Mouse (Mus musculus) ES-Bruce4 (cell line): ENCODE measurements at regions not wholly inside any gene's neighbourhood (a gene's known extent, or its start where the extent isn't known, plus 50 kb on each side); places are given as distances from the start of the nearest gene placed in this dataset.

ENCODE experiments used
- H3K27ac ChIP-seq: 2 replicates; pipeline ENCODE4 v1.5.1; 2012; ENCODE audit warnings: low read length, inconsistent platforms; ENCODE audit not compliant: insufficient read depth
- H3K27me3 ChIP-seq: 2 replicates; pipeline ENCODE4 v1.6.1; 2012; ENCODE audit warnings: mild to moderate bottlenecking, low read length, inconsistent platforms; ENCODE audit not compliant: control insufficient read depth, poor library complexity, insufficient read depth, severe bottlenecking
- H3K36me3 ChIP-seq: 2 replicates; pipeline ENCODE4 v1.6.1; 2012; ENCODE audit warnings: inconsistent platforms, mild to moderate bottlenecking, low read length, moderate library complexity; ENCODE audit not compliant: control insufficient read depth, poor library complexity, insufficient read depth, severe bottlenecking
- H3K4me1 ChIP-seq: one replicate; pipeline ENCODE4 v1.8.1; 2011; ENCODE audit warnings: low read length; ENCODE audit not compliant: control insufficient read depth, insufficient read depth
- H3K4me3 ChIP-seq: 2 replicates; pipeline ENCODE4 v1.5.1; 2011; ENCODE audit warnings: low read depth, mild to moderate bottlenecking, low read length
- H3K9ac ChIP-seq: 2 replicates; pipeline ENCODE4 v1.6.1; 2012; ENCODE audit warnings: low read depth, mild to moderate bottlenecking, inconsistent platforms; ENCODE audit not compliant: poor library complexity, severe bottlenecking
- H3K9me3 ChIP-seq: replicated peaks from 2 replicates; pipeline ENCODE4 v1.6.1; 2012; ENCODE audit warnings: mild to moderate bottlenecking, low read length, inconsistent platforms; ENCODE audit not compliant: control insufficient read depth, poor library complexity, insufficient read depth, severe bottlenecking
- CTCF ChIP-seq: IDR thresholded peaks from one replicate; pipeline ENCODE4 v1.8.1; 2011; ENCODE audit warnings: low read depth, low read length
- POLR2A ChIP-seq: IDR thresholded peaks from one replicate; pipeline ENCODE4 v1.8.1; 2011; ENCODE audit warnings: low read length; ENCODE audit not compliant: insufficient read depth

DNA sequence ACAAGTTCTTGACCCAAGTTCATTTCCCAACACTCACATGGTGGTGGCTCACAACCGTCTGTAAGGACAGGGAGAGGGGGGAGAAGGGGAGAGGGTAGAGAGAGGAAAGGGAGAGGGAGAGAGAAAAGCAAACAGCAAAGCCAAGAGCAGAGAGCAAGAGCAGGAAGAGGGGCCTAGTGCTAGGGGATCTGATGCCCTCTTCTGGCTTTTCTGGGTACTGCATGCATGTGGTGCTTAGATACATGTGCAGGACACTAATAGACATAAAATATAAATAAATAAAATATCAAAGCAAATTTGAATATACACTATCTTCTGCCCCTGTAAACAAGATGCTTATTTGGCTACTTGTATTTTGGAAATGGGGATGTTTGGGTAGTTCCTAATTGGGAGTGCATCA, 91.2 kb downstream of the Rnf138rt1 start:
- no peaks in the 10 kb centered on the region for H3K27me3 ChIP-seq
- no peaks in the 10 kb centered on the region for H3K4me1 ChIP-seq
- H3K27ac ChIP-seq, result no peak overlapping the region
- TF ChIP-seq CTCF, result peak; percentile 35
- TF ChIP-seq POLR2A, result no peak
- no peaks in the 10 kb centered on the region for H3K9me3 ChIP-seq
- H3K9ac ChIP-seq, result no peak overlapping the region
- no peaks in the 10 kb centered on the region for H3K36me3 ChIP-seq
- H3K4me3 ChIP-seq, result no peak overlapping the region
